Mouse (Mus musculus) fibroblast of lung, adult 2 months (primary cell): ENCODE results near the gene Ldlr.
"Not testable (repeated sequence)": the region's sequence is repeated elsewhere in the genome, so short reads cannot be mapped to it uniquely, and the experiment has no call there.

Experiments
- DNase-seq: peaks from one replicate; pipeline ENCODE4 v3.0.0-alpha.2; 2011; ENCODE audit warnings: low read depth

Ldlr gene

GRCm38 (mm10) chr9:21723377-21724146 is at the start of gene Ldlr:
Ldlr (plus strand) TSS chr9:21723483.
- peak; percentile 88 for DNase-seq

- no peak for DNase-seq
Measured at GRCm38 (mm10) chr9:21677706-21678105, 45.6 kb upstream of the Ldlr start.

GRCm38 (mm10) chr9:21680448-21680847 is 42.8 kb upstream of the Ldlr start:
- DNase-seq, result no peak

GRCm38 (mm10) chr9:21682827-21683226 is 40.5 kb upstream of the Ldlr start:
- no peak for DNase-seq

- DNase-seq, result no peak
Measured at GRCm38 (mm10) chr9:21683897-21684296, 39.4 kb upstream of the Ldlr start.

GRCm38 (mm10) chr9:21688554-21688953 is 34.7 kb upstream of the Ldlr start:
- DNase-seq, result no peak

- DNase-seq, result no peak
Measured at GRCm38 (mm10) chr9:21690031-21690430, 33.3 kb upstream of the Ldlr start.

GRCm38 (mm10) chr9:21691862-21692261 is 31.4 kb upstream of the Ldlr start:
- DNase-seq, result no peak

GRCm38 (mm10) chr9:21692491-21692890 is 30.8 kb upstream of the Ldlr start:
- DNase-seq, result no peak

GRCm38 (mm10) chr9:21694071-21694470 is 29.2 kb upstream of the Ldlr start:
- no peak for DNase-seq

- no peak for DNase-seq
Measured at GRCm38 (mm10) chr9:21695229-21695792, 28.0 kb upstream of the Ldlr start.

- no peak for DNase-seq
Measured at GRCm38 (mm10) chr9:21697121-21697520, 26.2 kb upstream of the Ldlr start.

- DNase-seq, result not testable (repeated sequence)
Measured at GRCm38 (mm10) chr9:21699280-21699679, 24.0 kb upstream of the Ldlr start.

- no peak for DNase-seq
Measured at GRCm38 (mm10) chr9:21701091-21701490, 22.2 kb upstream of the Ldlr start.

GRCm38 (mm10) chr9:21703494-21703893 is 19.8 kb upstream of the Ldlr start:
- DNase-seq, result no peak

GRCm38 (mm10) chr9:21706085-21706484 is 17.2 kb upstream of the Ldlr start:
- DNase-seq, result no peak

GRCm38 (mm10) chr9:21706586-21707265 is 16.6 kb upstream of the Ldlr start:
- no peak for DNase-seq

- DNase-seq, result no peak
Measured at GRCm38 (mm10) chr9:21709340-21709739, 13.9 kb upstream of the Ldlr start.

- DNase-seq, result no peak
Measured at GRCm38 (mm10) chr9:21715298-21715697, 8.0 kb upstream of the Ldlr start.

GRCm38 (mm10) chr9:21717015-21717414 is 6.3 kb upstream of the Ldlr start:
- no peak for DNase-seq

GRCm38 (mm10) chr9:21721036-21721435 is 2.2 kb upstream of the Ldlr start:
- no peak for DNase-seq

GRCm38 (mm10) chr9:21724147-21724536 is 859 bp downstream of the Ldlr start:
- peak; percentile 84 for DNase-seq
